8 mouse cellular contexts compared by ENCODE assay signal in genomic region chr11:40693366-40693951, GRCm38 (mm10). TPM values are rescaled to one million over a fixed set of nuclear protein-coding genes. Genes with fewer than 3 reads are reported as not detected.
DNase-seq lines count a peak whose midpoint lies in the region; ATAC-seq and TF ChIP-seq lines count a peak whose summit lies in the region.

No protein-coding gene starts in this region.

- peak overlapping the region; percentile 86 for H3K9ac ChIP-seq in MEL (ENCODE audit: control insufficient read depth, low read depth, low read length, poor library complexity, severe bottlenecking)
- peak overlapping the region; percentile 38 for H3K9ac ChIP-seq in forebrain, embryonic 16.5 days (replicated peaks; ENCODE audit: low read depth, low read length)

- under 1% methylated on average over 16 of the region's 16 CpGs for WGBS in cerebellum, adult 2 months
- under 1% methylated on average over 16 of the region's 16 CpGs for WGBS in forebrain, embryonic 16.5 days

- H3K79me2 ChIP-seq in MEL (ENCODE audit: control insufficient read depth, insufficient read depth, low read length, poor library complexity) = peaks cover 39% of the 10 kb centered on the region

- H3K9me3 ChIP-seq in MEL (replicated peaks; ENCODE audit: insufficient read depth, low read length) = no peaks in the 10 kb centered on the region
- H3K9me3 ChIP-seq in forebrain, embryonic 16.5 days (ENCODE audit: control insufficient read depth, low read length) = no peaks in the 10 kb centered on the region

- H3K27me3 ChIP-seq in MEL (ENCODE audit: control insufficient read depth in 1 of 2, insufficient read depth in 2 of 2, low read length in 2 of 2) = no peaks in the 10 kb centered on the region
- H3K27me3 ChIP-seq in cerebellum, adult 2 months (ENCODE audit: control insufficient read depth, insufficient read depth, low read length) = no peaks in the 10 kb centered on the region
- no peaks in the 10 kb centered on the region for H3K27me3 ChIP-seq in forebrain, embryonic 16.5 days (replicated peaks; ENCODE audit: control insufficient read depth, insufficient read depth, low read length)

- TF ChIP-seq POLR2A in MEL (IDR thresholded peaks at IDR 0.05; ENCODE audit: control insufficient read depth in 1 of 2, insufficient read depth in 1 of 2, low read depth in 1 of 2, low read length in 2 of 2, poor library complexity in 1 of 2) = peak in 1 of 2 experiments; percentile 78; a peak in 2 of 4 replicates
- TF ChIP-seq POLR2A in cerebellum, adult 2 months (IDR thresholded peaks at IDR 0.05; ENCODE audit: borderline replicate concordance, insufficient read depth, low read length) = no peak

- no peak for ATAC-seq in forebrain, embryonic 16.5 days

- TF ChIP-seq EP300 in MEL (IDR thresholded peaks at IDR 0.05; ENCODE audit: low read depth in 1 of 2, low read length in 2 of 2) = peak; percentile 81 to 94

- TF ChIP-seq RAD21 in MEL (IDR thresholded peaks at IDR 0.05; ENCODE audit: low read depth, low read length) = no peak

- peaks cover 0 to 20% of the 10 kb centered on the region in 2 experiments; a peak in 2 of 4 replicates for H3K36me3 ChIP-seq in MEL (ENCODE audit: control insufficient read depth in 1 of 2, insufficient read depth in 2 of 2, low read length in 2 of 2)
- H3K36me3 ChIP-seq in forebrain, embryonic 16.5 days (ENCODE audit: control insufficient read depth, insufficient read depth) = no peaks in the 10 kb centered on the region

- DNase-seq in MEL (ENCODE audit: low read depth, low spot score) = peak; percentile 97
- peak; percentile 67 for DNase-seq in cerebellum, adult 2 months
- peak; percentile 35 for DNase-seq in heart, postnatal 25 days (ENCODE audit: low spot score)
- DNase-seq in layer of hippocampus, adult 18-20 months (ENCODE audit: low spot score in 2 of 2) = peak; percentile 24 to 36
- peak; percentile 80 for DNase-seq in lung, postnatal 10 days
- DNase-seq in retina, embryonic 14.5 days (ENCODE audit: low spot score) = peak; percentile 57
- DNase-seq in thymus, postnatal 25 days = peak; percentile 52

- H3K4me1 ChIP-seq in MEL (ENCODE audit: control insufficient read depth in 1 of 2, insufficient read depth in 2 of 2, low read length in 2 of 2) = peaks cover 0 to 17% of the 10 kb centered on the region in 2 experiments
- peaks cover 9% of the 10 kb centered on the region for H3K4me1 ChIP-seq in cerebellum, adult 2 months (ENCODE audit: control insufficient read depth, insufficient read depth, low read length)
- H3K4me1 ChIP-seq in forebrain, embryonic 16.5 days (replicated peaks; ENCODE audit: control insufficient read depth, insufficient read depth, low read length) = peaks cover 36% of the 10 kb centered on the region

- H3K4me3 ChIP-seq in MEL (ENCODE audit: control insufficient read depth in 1 of 2, insufficient read depth in 1 of 2, low read depth in 2 of 2, low read length in 2 of 2) = peak overlapping the region; percentile 62 to 63
- H3K4me3 ChIP-seq in cerebellum, adult 2 months (replicated peaks; ENCODE audit: insufficient read depth, low read depth, low read length) = peak overlapping the region; percentile 56
- peak overlapping the region; percentile 83 for H3K4me3 ChIP-seq in forebrain, embryonic 16.5 days (replicated peaks; ENCODE audit: low read length)

- H3K4me2 ChIP-seq in forebrain, embryonic 16.5 days (ENCODE audit: low read length) = peak overlapping the region; percentile 98

- intact Hi-C loops in heart, postnatal 25 days (cut with DNase I) = loop anchor here (2.0 kb wide), 1 partner anchor 61 kb away; the partner anchor contains the start of gene Ccng1

- H3K27ac ChIP-seq in MEL (ENCODE audit: control insufficient read depth, low read depth, low read length) = peak overlapping the region; percentile 99
- peak overlapping the region; percentile 24; the same call in 1 of the 2 replicates for H3K27ac ChIP-seq in cerebellum, adult 2 months (ENCODE audit: insufficient read depth, low read length)
- H3K27ac ChIP-seq in forebrain, embryonic 16.5 days (ENCODE audit: low read length) = peak overlapping the region; percentile 76

- no peak for TF ChIP-seq CTCF in MEL (IDR thresholded peaks at IDR 0.05 in 2 of 3, conservative IDR thresholded peaks at IDR 0.05 in 1 of 3; ENCODE audit: control insufficient read depth in 1 of 3, insufficient read depth in 1 of 3, low read depth in 2 of 3, low read length in 3 of 3, poor library complexity in 1 of 3, severe bottlenecking in 1 of 3)
- TF ChIP-seq CTCF in cerebellum, adult 2 months (IDR thresholded peaks at IDR 0.05; ENCODE audit: borderline replicate concordance, insufficient read depth, low read depth, low read length) = no peak

TF ChIP-seq in MEL, 35 proteins besides CTCF, POLR2A, EP300 and RAD21 (continues in another document):
- TF ChIP-seq CHD2 (IDR thresholded peaks at IDR 0.05; ENCODE audit: low read length) (no peak), MAFK (IDR thresholded peaks at IDR 0.05; ENCODE audit: borderline replicate concordance, low read depth, low read length) (0 out of 2 replicates have a peak, but pooled peaks have one; percentile 36), GABPA (IDR thresholded peaks at IDR 0.05; ENCODE audit: low read depth, low read length) (peak; percentile 47; the same call in 1 of the 2 replicates), E2F4 (IDR thresholded peaks at IDR 0.05; ENCODE audit: borderline replicate concordance, low read depth, low read length) (0 out of 2 replicates have a peak, but pooled peaks have one; percentile 65), ELF1 (IDR thresholded peaks at IDR 0.05; ENCODE audit: low read depth, low read length) (no peak), KAT2A (conservative IDR thresholded peaks at IDR 0.05; ENCODE audit: low read depth, low read length) (peak; percentile 57), POLR2AphosphoS2 (IDR thresholded peaks at IDR 0.05; ENCODE audit: low read length) (no peak; the same call in 1 of the 2 replicates), UBTF (IDR thresholded peaks at IDR 0.05; ENCODE audit: borderline replicate concordance, insufficient read depth, low read depth, low read length) (no peak), GATA1 (IDR thresholded peaks at IDR 0.05; ENCODE audit: low read depth, low read length) (peak; percentile 88), ZMIZ1 (IDR thresholded peaks at IDR 0.05; ENCODE audit: low read depth, low read length) (peak; percentile 53; the same call in 1 of the 2 replicates), TAL1 (IDR thresholded peaks at IDR 0.05; ENCODE audit: low read length) (peak; percentile 68), SMC3 (IDR thresholded peaks at IDR 0.05; ENCODE audit: low read depth, low read length) (no peak), NRF1 (IDR thresholded peaks at IDR 0.05; ENCODE audit: insufficient read depth, low read depth, low read length, poor library complexity, severe bottlenecking) (no peak), ZC3H11A (IDR thresholded peaks at IDR 0.05; ENCODE audit: low read depth, low read length) (no peak), NELFE (IDR thresholded peaks at IDR 0.05; ENCODE audit: low read depth, low read length) (peak; percentile 50; the same call in 1 of the 2 replicates), BHLHE40 (IDR thresholded peaks at IDR 0.05; ENCODE audit: borderline replicate concordance, low read depth, low read length) (peak; percentile 100), JUND (IDR thresholded peaks at IDR 0.05; ENCODE audit: low read depth, low read length) (peak; percentile 52; the same call in 1 of the 2 replicates), HCFC1 (IDR thresholded peaks at IDR 0.05; ENCODE audit: low read depth, low read length) (peak; percentile 54), ZKSCAN1 (IDR thresholded peaks at IDR 0.05; ENCODE audit: low read depth, low read length) (no peak), ZNF384 (IDR thresholded peaks at IDR 0.05; ENCODE audit: low read depth, low read length) (peak; percentile 86), MAZ (IDR thresholded peaks at IDR 0.05; ENCODE audit: low read depth, low read length) (no peak), MEF2A (IDR thresholded peaks at IDR 0.05; ENCODE audit: extremely low read depth, insufficient replicate concordance, low read depth, low read length, poor library complexity, severe bottlenecking) (peak; percentile 83; the same call in 1 of the 2 replicates), SIN3A (IDR thresholded peaks at IDR 0.05; ENCODE audit: low read length) (peak; percentile 91), MYC (IDR thresholded peaks at IDR 0.05; ENCODE audit: low read depth, low read length) (peak; percentile 72; the same call in 1 of the 2 replicates), POLR2AphosphoS5 (IDR thresholded peaks at IDR 0.05; ENCODE audit: borderline replicate concordance, low read depth, low read length) (no peak), USF2 (IDR thresholded peaks at IDR 0.05; ENCODE audit: borderline replicate concordance in 1 of 2, insufficient read depth in 1 of 2, low read depth in 1 of 2, low read length in 2 of 2) (no peak)

RNA-seq across cellular contexts. Expression of gene Mat2b, which starts 1.5 kb away (rescaled TPM):
- total RNA-seq in MEL (2012; rRNA removed) = 97.6 and 107 TPM in 2 replicates
- 100 to 1,000 TPM; 105 to 188 TPM for polyA plus RNA-seq in MEL (2012; ENCODE audit: insufficient read depth in 1 of 2, insufficient read length in 2 of 2, low read depth in 1 of 2, low replicate concordance in 2 of 2, missing spikeins in 1 of 2)
- 109 and 124 TPM in 2 replicates for polyA plus RNA-seq in cerebellum, adult 2 months (2012; rRNA removed)
- polyA plus RNA-seq in forebrain, embryonic 16.5 days (2015; fragmentation: Nextera tagmentation; extraction: Ambion mirVana) = 79.9 and 95.1 TPM in 2 replicates
- total RNA-seq in heart, postnatal 25 days (2021) = 100 to 1,000 TPM in 1 of 2 experiments, 10 to 100 TPM in 1; 98.4 to 101 TPM
- 100 to 1,000 TPM; 120 to 130 TPM for total RNA-seq in layer of hippocampus, adult 18-20 months (2021)

RNA-seq across cellular contexts. Expression of gene Hmmr, which starts 39.8 kb away (rescaled TPM):
- total RNA-seq in MEL (2012; rRNA removed) = 55.6 and 72.1 TPM in 2 replicates
- polyA plus RNA-seq in MEL (2012; ENCODE audit: insufficient read depth in 1 of 2, insufficient read length in 2 of 2, low read depth in 1 of 2, low replicate concordance in 2 of 2, missing spikeins in 1 of 2) = 10 to 100 TPM; 40.6 to 74.5 TPM
- polyA plus RNA-seq in cerebellum, adult 2 months (2012; rRNA removed) = 0.08 and 0.13 TPM in 2 replicates
- polyA plus RNA-seq in forebrain, embryonic 16.5 days (2015; fragmentation: Nextera tagmentation; extraction: Ambion mirVana) = 16.8 and 19.1 TPM in 2 replicates
- total RNA-seq in heart, postnatal 25 days (2021) = under 1 TPM; 0.36 to 0.44 TPM
- under 1 TPM in 1 of 2 experiments, not detected in 1; 0.15 TPM for total RNA-seq in layer of hippocampus, adult 18-20 months (2021)

RNA-seq across cellular contexts. Expression of gene Nudcd2, which starts 40.0 kb away (rescaled TPM):
- total RNA-seq in MEL (2012; rRNA removed) = 162 and 171 TPM in 2 replicates
- 100 to 1,000 TPM; 154 to 176 TPM for polyA plus RNA-seq in MEL (2012; ENCODE audit: insufficient read depth in 1 of 2, insufficient read length in 2 of 2, low read depth in 1 of 2, low replicate concordance in 2 of 2, missing spikeins in 1 of 2)
- 22.2 and 22.9 TPM in 2 replicates for polyA plus RNA-seq in cerebellum, adult 2 months (2012; rRNA removed)
- 69.9 and 81.5 TPM in 2 replicates for polyA plus RNA-seq in forebrain, embryonic 16.5 days (2015; fragmentation: Nextera tagmentation; extraction: Ambion mirVana)
- 10 to 100 TPM; 13.2 to 16.2 TPM for total RNA-seq in heart, postnatal 25 days (2021)
- 10 to 100 TPM; 17.0 to 19.9 TPM for total RNA-seq in layer of hippocampus, adult 18-20 months (2021)

Comparison
In these comparisons a context has a peak if more than half of its experiments do, and no peak if none do; other contexts are left out.
1. DNase-seq: peak in every context shown above with its lines; median percentile 97 in MEL; 80 in lung, postnatal 10 days; 67 in cerebellum, adult 2 months; 57 in retina, embryonic 14.5 days; 52 in thymus, postnatal 25 days; 35 in heart, postnatal 25 days; 30 in layer of hippocampus, adult 18-20 months.
2. H3K27ac ChIP-seq: peak in every context shown above with its lines; median percentile 99 in MEL; 76 in forebrain, embryonic 16.5 days; 24 in cerebellum, adult 2 months.
3. RNA of gene Hmmr, which starts 39.8 kb away (total RNA-seq): 55.6 to 72.1 TPM in MEL; 0.36 to 0.44 TPM in heart, postnatal 25 days and 0.15 TPM in layer of hippocampus, adult 18-20 months; every median in the first group is over 10 times any median in the second.
4. Peak in every context shown above with its lines, with median percentiles within 50 percentile points of each other: H3K4me3 ChIP-seq.